Mouse (Mus musculus) c-Kit-positive CD71-positive TER-119-positive erythroid progenitor cells, embryonic 14.5 days (primary cell): ENCODE measurements at regions not wholly inside any gene's neighbourhood (a gene's known extent, or its start where the extent isn't known, plus 50 kb on each side); places are given as distances from the start of the nearest gene placed in this dataset.

ENCODE experiments used
- DNase-seq: peaks from one replicate; pipeline ENCODE4 v3.0.0-alpha.2; 2013; ENCODE audit warnings: low spot score

DNA sequence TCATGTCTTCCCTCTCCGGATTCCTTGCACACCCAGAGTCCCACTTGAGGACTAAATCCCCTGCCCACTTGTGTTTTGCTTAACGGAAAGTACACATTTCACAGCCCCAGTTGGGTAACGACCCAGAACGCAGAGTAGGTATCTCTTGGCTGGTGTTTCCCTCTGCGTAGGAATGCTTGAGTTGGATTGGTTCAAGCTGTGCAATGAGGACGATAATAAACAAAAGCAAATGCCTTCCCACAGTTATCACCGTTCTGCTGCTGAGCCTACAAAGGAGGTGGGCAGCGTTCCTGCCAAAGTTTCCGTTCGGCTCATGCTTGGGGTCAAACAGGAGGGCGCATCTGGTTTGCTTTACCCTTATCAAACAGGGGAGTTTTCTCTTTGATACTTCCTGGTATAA is 212.3 kb upstream of the Sfrp2 start:
- no peak for DNase-seq

- no peak for DNase-seq
Observed at GRCm38 (mm10) chr3:83556788-83557515, 209.2 kb upstream of the Sfrp2 start.

GRCm38 (mm10) chr3:83562026-83562425 is 204.1 kb upstream of the Sfrp2 start:
- DNase-seq, result no peak

- DNase-seq, result no peak
Observed at GRCm38 (mm10) chr3:83575526-83575925, 190.6 kb upstream of the Sfrp2 start.

- no peak for DNase-seq
Observed at GRCm38 (mm10) chr3:83576155-83576554, 190.0 kb upstream of the Sfrp2 start.

GRCm38 (mm10) chr3:83580766-83581165 is 185.4 kb upstream of the Sfrp2 start:
- DNase-seq, result no peak

- no peak for DNase-seq
Observed at GRCm38 (mm10) chr3:83582256-83582655, 183.9 kb upstream of the Sfrp2 start.

DNA sequence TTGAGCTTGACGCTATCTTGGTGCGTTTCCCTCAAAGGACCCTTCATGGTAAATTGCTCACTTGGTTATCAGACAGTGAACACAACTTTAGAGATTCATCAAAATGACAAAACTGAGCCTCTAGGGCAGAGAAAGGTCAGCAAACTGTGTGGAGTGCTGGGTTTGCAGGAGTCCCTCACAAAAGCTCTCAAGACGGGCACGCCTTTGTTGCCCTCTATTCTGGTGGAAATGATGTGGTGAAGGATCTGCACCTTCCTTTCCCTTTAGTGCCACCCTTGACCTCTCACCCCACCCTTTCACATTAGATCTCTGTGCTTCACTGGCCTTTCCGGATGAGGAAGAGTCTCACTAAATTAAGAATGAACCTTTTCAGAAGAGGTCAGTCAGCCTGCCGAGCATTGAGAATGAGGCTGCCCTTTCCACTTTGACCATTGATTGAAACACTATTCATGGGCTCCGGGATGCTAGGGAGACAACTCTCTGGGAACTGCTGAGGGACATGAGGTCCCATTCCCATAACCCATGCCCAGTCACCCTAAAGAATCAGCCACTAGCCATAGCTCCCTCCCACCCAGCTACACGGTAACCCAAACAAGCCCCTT is 182.9 kb upstream of the Sfrp2 start:
- DNase-seq, result no peak

DNA sequence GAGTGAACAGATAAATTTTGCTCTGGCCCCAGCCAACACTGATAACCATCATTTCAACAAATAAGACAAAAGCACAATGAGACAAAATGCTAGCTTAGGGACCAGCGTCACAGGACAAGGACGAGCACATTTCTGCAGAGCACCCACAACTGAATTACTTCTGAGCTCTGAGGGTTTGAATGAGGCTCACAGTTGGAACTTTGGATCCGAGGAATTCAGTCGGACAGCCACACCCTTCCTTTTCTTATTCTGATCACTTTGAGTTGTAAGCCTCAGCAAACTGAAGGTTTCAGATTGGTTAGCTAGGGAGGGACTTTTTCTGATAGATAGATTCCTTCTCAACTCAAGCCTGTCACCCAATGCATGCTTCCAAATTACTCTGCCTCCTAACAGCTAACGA is 180.0 kb upstream of the Sfrp2 start:
- DNase-seq, result no peak

DNA sequence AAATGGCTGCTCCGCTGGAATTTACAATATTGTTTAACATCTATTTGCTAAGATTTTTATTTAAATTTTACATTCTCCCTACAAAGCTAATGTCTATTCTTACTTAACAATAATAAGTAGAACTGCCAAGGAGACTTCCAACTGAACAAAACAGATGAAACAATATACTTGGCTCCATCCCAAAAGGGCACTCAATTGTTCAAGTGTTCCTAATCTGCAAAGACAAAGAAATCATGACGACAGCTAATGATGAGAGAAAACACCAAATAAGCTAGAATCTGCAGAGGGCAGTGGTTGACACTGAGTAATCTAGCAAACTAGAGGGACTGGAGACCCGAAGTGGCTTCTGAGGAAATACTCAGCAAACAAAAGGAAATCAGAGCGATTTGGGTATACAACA is 179.6 kb upstream of the Sfrp2 start:
- DNase-seq, result no peak

GRCm38 (mm10) chr3:83589127-83589526 is 177.0 kb upstream of the Sfrp2 start:
- no peak for DNase-seq

DNA sequence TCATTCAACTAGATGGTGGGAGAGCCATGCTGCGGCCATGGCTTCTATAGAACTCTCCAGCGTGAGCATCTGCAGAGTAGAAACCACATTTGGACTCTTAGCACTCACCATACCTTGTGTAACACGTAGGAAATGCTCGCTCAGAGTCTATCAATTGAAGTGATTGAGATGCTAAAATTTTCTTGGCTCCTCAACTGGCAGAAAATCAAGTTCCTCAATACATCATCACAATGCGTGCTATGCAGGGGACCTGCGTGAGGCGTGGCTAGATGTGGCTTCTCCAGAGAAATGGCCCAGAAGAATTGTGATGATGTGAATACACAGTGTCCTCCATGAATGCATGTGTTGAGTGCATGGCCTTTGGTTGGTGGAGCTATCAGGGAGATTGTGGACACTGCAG is 174.9 kb upstream of the Sfrp2 start:
- no peak for DNase-seq

DNA sequence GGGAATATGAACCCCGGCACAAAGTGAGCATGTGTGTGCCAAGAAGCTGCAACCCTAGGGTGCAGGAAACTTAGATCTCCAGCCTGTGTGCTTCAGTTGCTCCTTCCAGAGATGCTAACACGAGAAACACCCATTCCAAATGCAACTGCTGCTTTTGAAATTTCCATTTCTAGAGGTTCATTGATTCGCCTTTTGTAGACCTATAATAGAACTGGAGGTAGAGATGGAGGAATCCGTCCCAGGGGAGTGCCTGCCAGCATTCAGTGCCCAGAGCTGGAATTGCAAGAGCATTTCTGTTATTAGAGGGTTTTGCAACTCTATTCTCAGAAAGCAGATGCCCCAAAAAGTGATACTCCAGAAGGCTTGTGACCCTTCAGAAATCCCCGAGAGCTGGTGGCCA is 172.8 kb upstream of the Sfrp2 start:
- no peak for DNase-seq

DNA sequence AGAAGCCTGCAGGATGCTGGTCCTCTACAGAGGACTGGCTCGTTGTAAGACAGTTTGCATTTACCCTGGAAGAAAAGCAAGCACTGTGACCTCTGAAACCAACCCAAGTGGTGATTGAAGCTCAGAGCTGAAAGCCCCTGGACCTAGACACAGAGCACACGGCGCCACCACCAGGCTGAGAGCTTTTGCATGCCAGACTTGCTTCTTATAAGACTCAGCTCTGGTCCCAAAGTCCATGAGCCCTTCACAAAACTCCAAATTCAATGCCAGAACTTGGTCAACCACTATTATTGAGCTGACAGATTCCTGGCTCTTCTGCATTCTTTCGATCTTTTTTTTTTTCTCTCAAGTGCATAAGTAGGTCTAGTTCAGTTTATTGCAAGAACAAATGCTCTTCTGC is 164.6 kb upstream of the Sfrp2 start:
- no peak for DNase-seq

DNA sequence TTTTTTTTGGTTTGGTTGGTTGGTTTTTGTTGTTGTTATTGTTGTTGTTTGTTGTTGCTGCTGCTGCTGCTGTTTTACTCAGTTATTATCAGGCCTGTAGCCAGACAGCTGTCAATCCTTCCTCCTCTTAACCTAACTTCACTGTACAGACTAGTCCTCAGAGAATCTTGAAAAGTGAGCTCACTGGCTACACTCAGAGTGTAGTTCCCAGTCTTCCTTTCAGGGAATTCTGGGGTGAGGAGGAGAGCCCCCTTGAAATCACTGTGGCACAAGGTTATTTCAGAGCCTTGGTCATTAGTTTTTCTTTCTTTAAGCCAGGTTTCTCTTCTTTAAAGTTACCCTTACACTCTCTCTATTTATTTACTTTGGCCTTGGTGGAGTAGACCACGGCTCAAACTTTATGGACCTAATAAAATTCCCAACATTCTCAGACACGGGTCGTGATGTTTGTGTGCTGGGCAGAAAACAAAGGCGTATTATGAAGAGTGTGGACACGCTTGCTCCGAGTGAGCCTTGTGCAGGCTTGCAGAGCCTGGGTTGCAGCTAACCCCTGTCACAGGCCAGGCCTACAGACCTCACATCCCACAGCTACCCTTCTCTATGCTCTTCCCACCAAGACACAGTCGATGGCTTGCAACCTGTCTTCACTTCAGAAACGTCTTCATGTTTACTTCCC is 156.9 kb upstream of the Sfrp2 start:
- DNase-seq, result no peak

- no peak for DNase-seq
Observed at GRCm38 (mm10) chr3:83620435-83620834, 145.7 kb upstream of the Sfrp2 start.

DNA sequence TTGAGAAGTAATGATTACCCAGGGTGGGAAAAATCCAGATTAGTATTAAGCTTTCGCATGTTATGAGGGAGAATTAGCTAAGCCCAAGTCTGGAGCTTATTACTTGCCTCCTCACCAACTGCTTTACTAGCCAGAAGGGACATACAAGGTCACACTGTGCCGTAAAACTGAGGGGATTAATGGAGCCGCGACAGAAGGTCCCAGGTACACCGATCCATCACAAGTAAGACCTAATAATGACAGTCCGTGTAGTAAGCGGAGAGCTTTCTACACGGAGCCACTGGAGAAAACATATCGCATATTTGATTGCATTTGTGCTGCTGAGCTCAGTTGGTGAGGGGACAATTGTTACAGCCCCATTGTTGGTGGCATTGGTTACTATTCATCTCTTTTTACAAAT is 133.1 kb upstream of the Sfrp2 start:
- DNase-seq, result no peak

DNA sequence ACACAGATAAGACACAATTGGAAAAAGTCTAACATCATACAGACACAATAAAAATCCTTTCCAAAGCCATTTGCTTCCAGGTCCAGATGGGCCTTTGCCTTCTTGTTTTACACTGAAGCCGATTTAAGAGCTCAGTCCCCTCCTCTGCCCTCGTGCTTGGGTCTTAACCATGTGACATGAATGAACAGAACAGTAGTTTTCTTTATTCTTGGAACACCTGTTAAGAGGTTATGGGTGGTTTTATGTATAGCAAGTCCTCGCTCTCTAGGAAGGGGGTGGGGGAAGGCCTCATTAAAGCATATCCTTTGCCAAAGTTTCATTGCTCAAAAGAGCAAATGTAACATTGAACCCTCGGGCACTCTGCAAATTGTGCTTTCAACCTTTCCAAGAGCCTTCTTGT is 125.7 kb upstream of the Sfrp2 start:
- DNase-seq, result no peak

DNA sequence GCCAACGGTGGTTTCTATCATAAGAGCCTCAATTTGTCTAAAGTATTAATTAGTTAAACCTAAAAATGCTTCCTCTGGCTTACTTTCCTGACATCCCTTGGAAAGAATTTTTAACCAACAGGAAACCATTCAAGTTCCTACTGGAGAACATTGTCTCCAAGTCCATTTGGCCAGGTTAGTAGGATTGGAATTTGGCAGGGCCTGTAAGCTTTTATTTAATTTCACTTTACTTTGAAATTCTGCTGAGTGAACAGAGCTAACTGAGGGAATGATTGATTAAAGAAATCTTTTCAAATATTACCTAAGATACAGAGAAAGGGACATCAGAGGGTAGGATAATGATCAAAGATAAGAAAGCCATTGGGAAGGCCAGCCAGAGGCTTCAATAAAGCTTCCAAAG is 102.4 kb upstream of the Sfrp2 start:
- no peak for DNase-seq

DNA sequence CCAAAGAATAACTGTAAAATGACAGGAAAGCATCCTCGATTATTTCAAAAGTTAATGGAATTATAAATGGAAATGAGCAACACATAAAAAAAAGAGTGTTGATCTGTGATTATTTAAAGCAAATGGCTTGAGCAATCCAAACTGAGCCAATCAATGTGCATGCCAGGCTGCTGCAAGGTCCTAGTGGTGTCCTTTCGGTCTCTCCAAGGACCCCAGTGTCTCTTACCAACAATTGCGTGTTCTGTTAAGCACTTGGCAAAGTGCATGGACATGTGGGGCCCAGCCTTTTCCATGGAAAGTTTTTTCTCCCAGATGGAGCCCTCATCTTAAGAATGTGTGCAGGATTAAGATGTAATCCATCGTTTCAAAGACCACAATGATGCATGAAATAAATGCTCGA is 90.0 kb upstream of the Sfrp2 start:
- DNase-seq, result no peak

DNA sequence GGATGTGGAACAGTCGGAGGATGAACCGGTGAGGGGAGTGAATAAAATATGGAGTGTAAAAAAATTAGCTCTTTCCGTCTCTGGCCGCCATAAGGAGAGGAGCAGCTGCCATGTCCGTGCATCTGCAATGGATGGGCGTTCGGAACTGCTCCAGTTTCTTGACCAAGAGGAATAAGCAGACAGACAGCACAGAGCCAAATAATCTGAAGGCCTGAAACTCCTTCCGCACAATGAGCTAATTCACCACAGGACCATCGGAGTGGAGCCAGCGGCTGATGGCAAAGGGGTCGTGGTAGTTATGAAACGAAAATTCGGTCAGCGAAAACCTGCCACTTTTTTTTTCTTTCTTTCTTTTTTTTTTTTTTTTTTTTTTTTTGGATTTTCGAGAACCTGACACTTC is 79.5 kb upstream of the Sfrp2 start:
- no peak for DNase-seq

DNA sequence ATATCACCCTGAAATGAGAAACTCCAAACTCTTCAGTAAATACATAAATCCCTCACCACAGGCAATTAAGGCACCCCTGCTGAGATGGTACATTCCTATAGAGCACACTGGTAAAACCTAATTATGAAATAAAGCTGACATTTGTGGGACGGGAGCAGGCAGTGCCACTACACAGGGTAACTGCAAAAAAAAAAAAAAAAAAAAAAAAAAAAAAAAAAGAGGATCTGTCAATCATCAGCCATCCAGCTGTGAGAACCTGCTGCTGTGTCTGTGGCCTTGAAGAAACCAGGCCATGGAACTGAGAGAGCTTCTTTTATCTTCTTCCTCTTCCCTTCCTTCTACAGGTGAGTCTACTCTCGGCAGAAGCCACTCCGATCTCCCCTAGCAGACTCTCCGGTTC is 78.6 kb upstream of the Sfrp2 start:
- no peak for DNase-seq
